Mouse (Mus musculus) liver, embryonic 16.5 days (tissue): Measurements from ENCODE around the gene Nudt9. TPM values are rescaled to one million over a fixed set of nuclear protein-coding genes. Genes with fewer than 3 reads are reported as not detected.

ENCODE experiments used
- ATAC-seq: fragments of 200-750 bp; cut with Nextera tagmentation; 2 replicates; pipeline ENCODE4 v1.8.0; 2017; ENCODE audit warnings: low read depth, mild to moderate bottlenecking, moderate number of reproducible peaks, moderate library complexity
- H3K27ac ChIP-seq: fragments of 300-500 bp; sonication (generic); 2 replicates; pipeline ENCODE4 v1.5.1; 2014; ENCODE audit warnings: mild to moderate bottlenecking, low read length
- H3K27me3 ChIP-seq: fragments of 300-500 bp; sonication (generic); 2 replicates; pipeline ENCODE4 v1.6.1; 2014; ENCODE audit warnings: low read depth, low read length, mixed read lengths; ENCODE audit not compliant: control insufficient read depth, insufficient read depth
- H3K36me3 ChIP-seq: fragments of 300-500 bp; sonication (generic); 2 replicates; pipeline ENCODE4 v1.6.1; 2014; ENCODE audit warnings: mild to moderate bottlenecking; ENCODE audit not compliant: control insufficient read depth, insufficient read depth
- H3K4me1 ChIP-seq: fragments of 300-500 bp; sonication (generic); 2 replicates; pipeline ENCODE4 v1.6.1; 2014; ENCODE audit warnings: low read depth, low read length, mixed read lengths; ENCODE audit not compliant: control insufficient read depth
- H3K4me2 ChIP-seq: fragments of 300-500 bp; sonication (generic); 2 replicates; pipeline ENCODE4 v1.6.1; 2014; ENCODE audit warnings: low read depth, low read length, mixed read lengths
- H3K4me3 ChIP-seq: fragments of 300-500 bp; sonication (generic); 2 replicates; pipeline ENCODE4 v1.5.1; 2014; ENCODE audit warnings: low read depth, mild to moderate bottlenecking, low read length
- H3K9ac ChIP-seq: fragments of 300-500 bp; sonication (generic); 2 replicates; pipeline ENCODE4 v1.6.1; 2014; ENCODE audit warnings: low read depth, low read length
- H3K9me3 ChIP-seq: fragments of 300-500 bp; sonication (generic); replicated peaks from 2 replicates; pipeline ENCODE4 v1.6.1; 2016; ENCODE audit warnings: low read length; ENCODE audit not compliant: control insufficient read depth
- whole genome bisulfite sequencing: fragments of 180-500 bp; shearing (Covaris S2); extraction: QIAGEN DNeasy Blood & Tissue Kit; methylation state at CpG from one replicate; pipeline ENCODE4 v1.1.7; 2014; ENCODE audit not compliant: insufficient replicate concordance; 5-methylcytosine and 5-hydroxymethylcytosine counted together
- polyA plus RNA-seq: library from polyadenylated mRNA; unstranded; fragments of >200 nt; fragmentation: Nextera tagmentation; extraction: Ambion mirVana; gene quantifications from 2 replicates; pipeline ENCODE4 v1.2.1, GENCODE M21; 2015

Nudt9 gene
- polyA plus RNA-seq, 1 experiment from 2014 or later: 62.1 TPM

- Histone ChIP-seq H3K9me3 (no peaks in the 10 kb centered on the region), H3K4me2 (no peak within 1 kb of the TSS), H3K27me3 (peaks cover 8% of the 10 kb centered on the region), H3K36me3 (no peaks in the 10 kb centered on the region), H3K4me3 (no peak within 1 kb of the TSS), H3K27ac (no peak within 1 kb of the TSS), H3K4me1 (no peaks in the 10 kb centered on the region), H3K9ac (no peak within 1 kb of the TSS)
- WGBS: 71% methylated on average over 7 of the region's 7 CpGs
- no peak for ATAC-seq
Observed at GRCm38 (mm10) chr5:104077508-104077907, 31.4 kb downstream of the Nudt9 start, which contains the start of gene Gm17660. Gene Gm17660, minus strand, starts transcription at chr5:104077608.

- Histone ChIP-seq H3K27ac (no peak overlapping the region), H3K4me3 (no peak overlapping the region), H3K9me3 (no peaks in the 10 kb centered on the region), H3K27me3 (no peaks in the 10 kb centered on the region), H3K9ac (no peak overlapping the region), H3K4me1 (no peaks in the 10 kb centered on the region), H3K36me3 (no peaks in the 10 kb centered on the region), H3K4me2 (no peak overlapping the region)
- WGBS: 60% methylated on average over 6 of the region's 6 CpGs
- no peak for ATAC-seq
Observed at GRCm38 (mm10) chr5:104080736-104081135, 34.6 kb downstream of the Nudt9 start.

GRCm38 (mm10) chr5:104085366-104085765, 39.3 kb downstream of the Nudt9 start:
- H3K36me3 ChIP-seq: no peaks in the 10 kb centered on the region
- no peak for ATAC-seq
- H3K4me1 ChIP-seq: no peaks in the 10 kb centered on the region
- no peak overlapping the region for H3K9ac ChIP-seq
- no peaks in the 10 kb centered on the region for H3K27me3 ChIP-seq
- H3K4me2 ChIP-seq: no peak overlapping the region
- H3K27ac ChIP-seq: no peak overlapping the region
- no peaks in the 10 kb centered on the region for H3K9me3 ChIP-seq
- H3K4me3 ChIP-seq: no peak overlapping the region
- 71% methylated on average over 9 of the region's 9 CpGs for WGBS

- Histone ChIP-seq H3K27ac (no peak overlapping the region), H3K9me3 (no peaks in the 10 kb centered on the region), H3K9ac (no peak overlapping the region), H3K27me3 (no peaks in the 10 kb centered on the region), H3K4me2 (no peak overlapping the region), H3K4me1 (no peaks in the 10 kb centered on the region), H3K36me3 (no peaks in the 10 kb centered on the region), H3K4me3 (no peak overlapping the region)
- 61% methylated on average over 2 of the region's 2 CpGs for WGBS
- ATAC-seq: no peak
Observed at GRCm38 (mm10) chr5:104089751-104090150, 43.6 kb downstream of the Nudt9 start.

GRCm38 (mm10) chr5:104095416-104096077, 49.4 kb downstream of the Nudt9 start:
- ATAC-seq: no peak
- Histone ChIP-seq H3K4me2 (no peak overlapping the region), H3K9me3 (no peaks in the 10 kb centered on the region), H3K4me1 (no peaks in the 10 kb centered on the region), H3K27me3 (no peaks in the 10 kb centered on the region), H3K4me3 (no peak overlapping the region), H3K9ac (no peak overlapping the region), H3K27ac (no peak overlapping the region), H3K36me3 (no peaks in the 10 kb centered on the region)
- WGBS: 63% methylated on average over 11 of the region's 11 CpGs

- Histone ChIP-seq H3K4me3 (no peak overlapping the region), H3K4me1 (no peaks in the 10 kb centered on the region), H3K9ac (no peak overlapping the region), H3K36me3 (no peaks in the 10 kb centered on the region), H3K27ac (no peak overlapping the region; the same call in 1 of the 2 replicates), H3K9me3 (no peaks in the 10 kb centered on the region), H3K4me2 (no peak overlapping the region), H3K27me3 (no peaks in the 10 kb centered on the region)
- ATAC-seq: no peak
- 55% methylated on average over 16 of the region's 16 CpGs for WGBS
Observed at GRCm38 (mm10) chr5:104096078-104096938, 50.2 kb downstream of the Nudt9 start.

GRCm38 (mm10) chr5:104101678-104102531, 55.8 kb downstream of the Nudt9 start:
- Histone ChIP-seq H3K4me2 (no peak overlapping the region), H3K9me3 (no peaks in the 10 kb centered on the region), H3K4me3 (no peak overlapping the region), H3K4me1 (no peaks in the 10 kb centered on the region), H3K36me3 (no peaks in the 10 kb centered on the region), H3K27ac (no peak overlapping the region), H3K27me3 (no peaks in the 10 kb centered on the region), H3K9ac (no peak overlapping the region)
- 41% methylated on average over 10 of the region's 10 CpGs for WGBS
- ATAC-seq: no peak

- Histone ChIP-seq H3K4me1 (no peaks in the 10 kb centered on the region), H3K27ac (no peak overlapping the region), H3K27me3 (no peaks in the 10 kb centered on the region), H3K36me3 (no peaks in the 10 kb centered on the region), H3K9ac (no peak overlapping the region), H3K4me3 (no peak overlapping the region), H3K9me3 (no peaks in the 10 kb centered on the region), H3K4me2 (no peak overlapping the region)
- ATAC-seq: no peak
- 45% methylated on average over 4 of the region's 4 CpGs for WGBS
Observed at GRCm38 (mm10) chr5:104103171-104103570, 57.1 kb downstream of the Nudt9 start.
